In genomic region chr4:41358669-41359068, GRCm38 (mm10) we compare ENCODE assay signal across 22 mouse cellular contexts. TPM values are rescaled to one million over a fixed set of nuclear protein-coding genes. Genes with fewer than 3 reads are reported as not detected.
DNase-seq lines count a peak whose midpoint lies in the region; ATAC-seq and TF ChIP-seq lines count a peak whose summit lies in the region.
"Had no signal": no experiment of that assay in that cellular context is flagged by ENCODE, and none has a peak within 500 bp of the region (broad histone marks: within the 10 kb centered on the region; RNA-seq: fewer than 3 reads in every experiment).

No protein-coding gene starts in this region.

- DNase-seq in gastrocnemius, adult 2 months, result no peak
- DNase-seq in gastrocnemius, postnatal 36 days, result no peak
- DNase-seq in lung, adult 18-20 months, result no peak
- DNase-seq: adrenal gland, postnatal 10 days; B cell, adult 2 months; cerebellum, adult 18-20 months; cerebellum, adult 9-11 months; cerebellum, postnatal 36 days; forebrain, postnatal 0 days; heart, adult 2 months; heart, postnatal 4 days had no signal

- no peak overlapping the region for H3K4me2 ChIP-seq in intestine, embryonic 16.5 days (ENCODE audit: low read depth, low read length)
- H3K4me2 ChIP-seq: forebrain, embryonic 13.5 days; heart, embryonic 11.5 days; hindbrain, embryonic 13.5 days had no signal

- no peak overlapping the region for H3K9ac ChIP-seq in intestine, embryonic 16.5 days (ENCODE audit: low read depth, low read length)
- H3K9ac ChIP-seq: forebrain, embryonic 13.5 days; forebrain, postnatal 0 days; hindbrain, embryonic 13.5 days had no signal

- H3K27ac ChIP-seq in gastrocnemius, adult 2 months, result peak overlapping the region; percentile 9
- H3K27ac ChIP-seq in intestine, embryonic 16.5 days (ENCODE audit: low read length), result no peak overlapping the region
- H3K27ac ChIP-seq: embryonic facial prominence, embryonic 10.5 days; forebrain, embryonic 13.5 days; heart, adult 2 months; hindbrain, embryonic 13.5 days; hindbrain, postnatal 0 days had no signal

- intact Hi-C loops in gastrocnemius, adult 2 months (cut with DNase I), result no loop called here
- intact Hi-C loops in gastrocnemius, postnatal 36 days (cut with DNase I), result loop anchor here (5.0 kb wide), 1 partner anchor 46 kb away; the partner anchor contains the start of gene Dcaf12

- no peaks in the 10 kb centered on the region for H3K4me1 ChIP-seq in intestine, embryonic 16.5 days (ENCODE audit: control insufficient read depth, insufficient read depth, low read length)
- H3K4me1 ChIP-seq: embryonic facial prominence, embryonic 10.5 days had no signal

- no peaks in the 10 kb centered on the region for H3K36me3 ChIP-seq in intestine, embryonic 16.5 days (ENCODE audit: control insufficient read depth, insufficient read depth, low read length)

- H3K9me3 ChIP-seq in intestine, embryonic 16.5 days (ENCODE audit: control insufficient read depth, low read length), result no peaks in the 10 kb centered on the region
- H3K9me3 ChIP-seq: G1E; hindbrain, embryonic 13.5 days had no signal

- no peak overlapping the region for H3K4me3 ChIP-seq in gastrocnemius, adult 2 months
- no peak overlapping the region for H3K4me3 ChIP-seq in intestine, embryonic 16.5 days (ENCODE audit: low read length)
- H3K4me3 ChIP-seq: embryonic facial prominence, embryonic 10.5 days; forebrain, embryonic 13.5 days; heart, adult 2 months; hindbrain, embryonic 13.5 days had no signal

- no peak for TF ChIP-seq CTCF in gastrocnemius, adult 2 months (IDR thresholded peaks at IDR 0.05)

- 84% methylated on average over 2 of the region's 2 CpGs for WGBS in intestine, embryonic 16.5 days

- ATAC-seq in common myeloid progenitor, adult 5-6 weeks (replicated peaks; ENCODE audit: low read depth, poor library complexity, severe bottlenecking), result peak; percentile 57; the same call in 1 of the 2 replicates
- ATAC-seq in megakaryocyte, adult 5-6 weeks (ENCODE audit: poor library complexity, severe bottlenecking), result peak; percentile 70
- peak; percentile 41; the same call in 1 of the 2 replicates for ATAC-seq in neutrophil, adult 5-6 weeks (ENCODE audit: extremely low read depth, insufficient number of reproducible peaks, low FRiP score, poor library complexity, severe bottlenecking)
- no peak for ATAC-seq in intestine, embryonic 16.5 days
- ATAC-seq: CD4-positive, CD25-positive, alpha-beta regulatory T cell, adult 4 months; forebrain, embryonic 13.5 days; forebrain, postnatal 0 days; hindbrain, postnatal 0 days had no signal

- no peaks in the 10 kb centered on the region for H3K27me3 ChIP-seq in intestine, embryonic 16.5 days (replicated peaks; ENCODE audit: control insufficient read depth, insufficient read depth, low read length)
- H3K27me3 ChIP-seq: forebrain, embryonic 13.5 days; hindbrain, embryonic 13.5 days had no signal

RNA-seq across cellular contexts. Expression of gene Ubap1, which starts 9.9 kb away (rescaled TPM):
- 10 to 100 TPM; 35.7 to 39.2 TPM for total RNA-seq in gastrocnemius, adult 2 months (2021)
- 10 to 100 TPM; 33.9 to 35.5 TPM for total RNA-seq in gastrocnemius, postnatal 36 days (2021)
- total RNA-seq in common myeloid progenitor, adult 5-6 weeks (2017), result 28.9 and 44.8 TPM in 2 replicates
- total RNA-seq in megakaryocyte, adult 5-6 weeks (2015), result 49.9 and 51.2 TPM in 2 replicates
- total RNA-seq in megakaryocyte, adult 5-6 weeks (2017), result 43.6 and 47.6 TPM in 2 replicates
- total RNA-seq in neutrophil, adult 5-6 weeks (2017), result 75.4 and 94.9 TPM in 2 replicates
- polyA plus RNA-seq in intestine, embryonic 16.5 days (2015; fragmentation: Nextera tagmentation; extraction: Ambion mirVana), result 46.5 and 52.1 TPM in 2 replicates

RNA-seq across cellular contexts. Expression of gene Dcaf12, which starts 44.0 kb away (rescaled TPM):
- 10 to 100 TPM; 27.3 to 28.9 TPM for total RNA-seq in gastrocnemius, adult 2 months (2021)
- total RNA-seq in gastrocnemius, postnatal 36 days (2021), result 10 to 100 TPM; 23.9 to 27.4 TPM
- total RNA-seq in common myeloid progenitor, adult 5-6 weeks (2017), result 30.6 and 37.8 TPM in 2 replicates
- 50.4 and 52.9 TPM in 2 replicates for total RNA-seq in megakaryocyte, adult 5-6 weeks (2015)
- 46.9 and 51.0 TPM in 2 replicates for total RNA-seq in megakaryocyte, adult 5-6 weeks (2017)
- total RNA-seq in neutrophil, adult 5-6 weeks (2017), result 83.2 and 88.3 TPM in 2 replicates
- 51.1 and 51.4 TPM in 2 replicates for polyA plus RNA-seq in intestine, embryonic 16.5 days (2015; fragmentation: Nextera tagmentation; extraction: Ambion mirVana)
